Mouse (Mus musculus) intestine, embryonic 16.5 days (tissue): ENCODE results near the gene 1110051M20Rik. TPM values are rescaled to one million over a fixed set of nuclear protein-coding genes. Genes with fewer than 3 reads are reported as not detected.
A peak's percentile ranks its signal among the peaks of the same experiment; 100 is the strongest.
"Not testable (repeated sequence)": the region's sequence is repeated elsewhere in the genome, so short reads cannot be mapped to it uniquely, and the experiment has no call there.

Source experiments
- ATAC-seq: fragments of 200-750 bp; cut with Nextera tagmentation; 2 replicates; pipeline ENCODE4 v1.8.0; 2017; ENCODE audit warnings: moderate TSS enrichment, moderate library complexity
- H3K27ac ChIP-seq: fragments of 300-500 bp; sonication (generic); 2 replicates; pipeline ENCODE4 v1.5.1; 2014; ENCODE audit warnings: mild to moderate bottlenecking, low read length
- H3K27me3 ChIP-seq: fragments of 300-500 bp; sonication (generic); replicated peaks from 2 replicates; pipeline ENCODE4 v1.6.1; 2014; ENCODE audit warnings: low read length, control low read depth, mixed read lengths; ENCODE audit not compliant: control insufficient read depth, insufficient read depth
- H3K36me3 ChIP-seq: fragments of 300-500 bp; sonication (generic); 2 replicates; pipeline ENCODE4 v1.6.1; 2014; ENCODE audit warnings: low read length, control low read depth; ENCODE audit not compliant: control insufficient read depth, insufficient read depth
- H3K4me1 ChIP-seq: fragments of 300-500 bp; sonication (generic); 2 replicates; pipeline ENCODE4 v1.6.1; 2014; ENCODE audit warnings: low read length, control low read depth, mixed read lengths; ENCODE audit not compliant: control insufficient read depth, insufficient read depth
- H3K4me2 ChIP-seq: fragments of 300-500 bp; sonication (generic); 2 replicates; pipeline ENCODE4 v1.6.1; 2014; ENCODE audit warnings: low read depth, low read length, control low read depth
- H3K4me3 ChIP-seq: fragments of 300-500 bp; sonication (generic); 2 replicates; pipeline ENCODE4 v1.5.1; 2014; ENCODE audit warnings: mild to moderate bottlenecking, low read length
- H3K9ac ChIP-seq: fragments of 300-500 bp; sonication (generic); 2 replicates; pipeline ENCODE4 v1.6.1; 2014; ENCODE audit warnings: low read depth, low read length
- H3K9me3 ChIP-seq: fragments of 300-500 bp; sonication (generic); 2 replicates; pipeline ENCODE4 v1.6.1; 2016; ENCODE audit warnings: low read length, control low read depth; ENCODE audit not compliant: control insufficient read depth
- WGBS: fragments of 180-500 bp; shearing (Covaris S2); extraction: QIAGEN DNeasy Blood & Tissue Kit; methylation state at CpG from one replicate; pipeline ENCODE4 v1.1.7; 2014; 5-methylcytosine and 5-hydroxymethylcytosine counted together
- polyA plus RNA-seq: library from polyadenylated mRNA; unstranded; fragments of >200 nt; fragmentation: Nextera tagmentation; extraction: Ambion mirVana; gene quantifications from 2 replicates; pipeline ENCODE4 v1.2.1, GENCODE M21; 2015

The 1110051M20Rik gene
- polyA plus RNA-seq, 1 experiment from 2014 or later: 36.0 TPM

GRCm38 (mm10) chr2:91248366-91248765 lies 196.1 kb downstream of the 1110051M20Rik start:
- no peaks in the 10 kb centered on the region for H3K9me3 ChIP-seq
- H3K4me1 ChIP-seq: no peaks in the 10 kb centered on the region
- WGBS: 87% methylated on average over 4 of the region's 4 CpGs
- no peak overlapping the region for H3K27ac ChIP-seq
- no peaks in the 10 kb centered on the region for H3K36me3 ChIP-seq
- no peak overlapping the region for H3K4me2 ChIP-seq
- no peak overlapping the region for H3K9ac ChIP-seq
- no peak overlapping the region for H3K4me3 ChIP-seq
- no peaks in the 10 kb centered on the region for H3K27me3 ChIP-seq
- no peak for ATAC-seq

DNA sequence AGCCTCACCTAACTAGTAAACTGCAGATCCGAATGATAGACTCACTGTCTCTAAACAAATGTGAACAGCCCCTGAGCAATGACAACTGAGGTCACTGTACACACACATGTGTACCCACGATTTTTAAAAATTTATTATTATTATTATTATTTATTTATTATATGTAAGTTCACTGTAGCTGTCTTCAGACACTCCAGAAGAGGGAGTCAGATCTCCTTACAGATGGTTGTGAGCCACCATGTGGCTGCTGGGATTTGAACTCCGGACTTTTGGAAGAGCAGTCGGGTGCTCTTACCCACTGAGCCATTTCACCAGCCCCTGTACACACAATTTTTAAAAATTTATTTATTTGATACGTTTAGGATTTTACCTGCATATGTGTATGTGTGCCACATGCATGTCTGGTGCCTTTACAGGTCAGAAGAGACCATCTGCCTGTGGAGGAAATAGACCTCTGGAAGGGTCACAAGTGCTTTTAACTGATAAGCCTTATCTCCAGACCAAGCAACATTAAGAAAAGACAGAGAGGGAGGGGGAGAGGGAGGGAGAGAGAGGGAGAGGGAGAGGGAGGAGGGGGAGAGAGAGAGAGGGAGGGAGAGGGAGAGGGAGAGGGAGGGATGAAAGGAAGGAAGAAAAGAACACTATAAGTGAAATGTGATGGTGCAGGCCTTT lies 199.8 kb downstream of the 1110051M20Rik start:
- 75% methylated on average over 5 of the region's 5 CpGs for WGBS
- Histone ChIP-seq H3K27ac (no peak overlapping the region), H3K9ac (no peak overlapping the region), H3K4me2 (no peak overlapping the region), H3K27me3 (no peaks in the 10 kb centered on the region), H3K4me3 (no peak overlapping the region), H3K4me1 (no peaks in the 10 kb centered on the region), H3K36me3 (no peaks in the 10 kb centered on the region), H3K9me3 (no peaks in the 10 kb centered on the region)
- ATAC-seq: no peak

- no peak overlapping the region for H3K4me3 ChIP-seq
- no peaks in the 10 kb centered on the region for H3K9me3 ChIP-seq
- no peak overlapping the region for H3K9ac ChIP-seq
- H3K4me2 ChIP-seq: no peak overlapping the region
- no peak overlapping the region for H3K27ac ChIP-seq
- H3K27me3 ChIP-seq: no peaks in the 10 kb centered on the region
- ATAC-seq: no peak
- 69% methylated on average over 3 of the region's 3 CpGs for WGBS
- no peaks in the 10 kb centered on the region for H3K4me1 ChIP-seq
- H3K36me3 ChIP-seq: no peaks in the 10 kb centered on the region
Observed at GRCm38 (mm10) chr2:91243416-91243815, 201.1 kb downstream of the 1110051M20Rik start.

GRCm38 (mm10) chr2:91242547-91242946 lies 202.0 kb downstream of the 1110051M20Rik start:
- no peaks in the 10 kb centered on the region for H3K27me3 ChIP-seq
- no peak overlapping the region for H3K27ac ChIP-seq
- peak; percentile 57; the same call in 1 of the 2 replicates for ATAC-seq
- no peak overlapping the region for H3K4me2 ChIP-seq
- H3K9ac ChIP-seq: no peak overlapping the region
- no peaks in the 10 kb centered on the region for H3K4me1 ChIP-seq
- no peak overlapping the region for H3K4me3 ChIP-seq
- WGBS: 65% methylated on average over 5 of the region's 5 CpGs
- no peaks in the 10 kb centered on the region for H3K9me3 ChIP-seq
- H3K36me3 ChIP-seq: no peaks in the 10 kb centered on the region

DNA sequence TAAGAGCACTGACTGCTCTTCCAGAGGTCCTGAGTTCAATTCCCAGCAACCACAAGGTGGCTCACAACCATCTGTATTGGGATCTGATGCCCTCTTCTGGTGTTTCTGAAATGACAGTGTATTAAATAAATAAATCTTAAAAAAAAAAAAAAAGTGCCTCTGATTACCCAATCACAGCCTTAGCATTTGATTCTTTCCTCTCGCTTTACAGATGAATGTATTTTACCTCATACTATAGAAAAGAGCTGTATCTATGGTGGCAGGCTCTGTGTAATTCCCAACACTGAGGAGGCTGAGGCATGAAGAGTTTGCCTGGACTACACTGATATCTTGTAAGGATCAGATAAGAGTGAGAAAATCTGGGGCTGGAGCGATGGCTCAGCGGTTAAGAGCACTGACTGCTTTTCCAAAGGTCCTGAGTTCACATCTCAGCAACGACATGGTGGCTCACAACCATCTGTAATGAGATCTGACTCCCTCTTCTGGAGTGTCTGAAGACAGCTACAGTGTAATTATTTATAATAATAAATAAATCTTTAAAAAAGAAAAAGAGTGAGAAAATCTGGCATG lies 206.9 kb downstream of the 1110051M20Rik start:
- Histone ChIP-seq H3K4me3 (peak overlapping the region; percentile 71), H3K4me2 (peak overlapping the region; percentile 56), H3K27ac (peak overlapping the region; percentile 97), H3K9ac (peak overlapping the region; percentile 69; the same call in 1 of the 2 replicates)
- H3K9me3 ChIP-seq, H3K27me3 ChIP-seq, H3K4me1 ChIP-seq, H3K36me3 ChIP-seq: not testable (repeated sequence)
- WGBS: 21% methylated on average over 4 of the region's 4 CpGs
- peak; percentile 61 for ATAC-seq

DNA sequence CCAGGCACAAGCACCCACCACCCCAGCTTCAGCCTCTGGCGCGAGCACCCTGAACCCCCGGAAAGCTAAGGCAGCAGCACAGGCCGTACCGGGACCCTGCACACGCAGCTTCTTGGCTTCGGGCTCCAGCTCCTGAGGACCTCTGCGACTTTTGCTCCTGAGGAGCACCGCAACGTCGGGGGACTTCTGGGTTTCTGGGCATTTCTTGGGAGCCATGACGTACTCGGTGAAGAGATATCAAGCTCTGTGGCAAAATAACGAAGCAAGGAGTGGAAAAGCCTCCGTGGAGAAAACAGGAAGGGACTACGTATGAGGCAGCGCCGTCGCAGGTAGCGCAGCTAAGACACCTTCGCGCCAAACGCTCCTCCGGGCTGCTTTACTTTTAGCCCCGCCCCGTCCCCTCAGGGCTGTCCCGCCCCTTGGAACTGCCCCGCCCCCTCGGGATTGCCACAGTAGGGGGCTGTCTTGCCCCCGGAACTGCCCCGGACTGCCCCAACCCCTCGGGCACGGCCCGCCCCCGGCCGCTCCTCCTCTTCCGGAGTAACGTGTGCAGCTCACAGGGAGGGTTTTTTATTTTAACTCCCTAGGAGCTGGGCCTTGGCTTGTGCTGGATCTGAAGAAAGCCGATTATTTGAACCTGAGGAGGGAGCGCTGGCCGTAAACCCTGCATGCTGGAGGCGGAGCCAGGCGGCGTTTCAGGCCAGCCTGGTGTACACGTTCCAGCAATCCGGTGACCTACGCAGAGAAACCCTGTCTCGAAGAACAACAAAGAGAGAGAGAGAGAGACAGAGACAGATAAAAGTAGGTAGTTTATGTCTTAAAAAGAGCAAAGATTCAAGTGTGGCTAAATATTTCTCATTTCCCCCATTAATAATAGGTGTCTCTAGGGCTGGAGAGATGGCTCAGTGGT lies 207.6 kb downstream of the 1110051M20Rik start, which contains the start of gene Ddb2:
Gene Ddb2, minus strand, starts transcription at position 382 of the 910 bp plus-strand sequence.
- Histone ChIP-seq H3K27me3 (no peaks in the 10 kb centered on the region), H3K4me2 (peak within 1 kb of the TSS; percentile 95), H3K27ac (peak within 1 kb of the TSS; percentile 97), H3K9me3 (no peaks in the 10 kb centered on the region), H3K9ac (peak within 1 kb of the TSS; percentile 85), H3K4me1 (no peaks in the 10 kb centered on the region), H3K4me3 (peak within 1 kb of the TSS; percentile 71), H3K36me3 (no peaks in the 10 kb centered on the region)
- WGBS: under 1% methylated on average over 47 of the region's 48 CpGs
- peak; percentile 99 for ATAC-seq

- 87% methylated on average over 2 of the region's 2 CpGs for WGBS
- ATAC-seq: no peak
- Histone ChIP-seq H3K9me3 (no peaks in the 10 kb centered on the region), H3K4me2 (no peak overlapping the region), H3K27ac (no peak overlapping the region), H3K4me1 (no peaks in the 10 kb centered on the region), H3K4me3 (no peak overlapping the region), H3K36me3 (no peaks in the 10 kb centered on the region), H3K9ac (no peak overlapping the region), H3K27me3 (no peaks in the 10 kb centered on the region)
Observed at GRCm38 (mm10) chr2:91229735-91230134, 214.8 kb downstream of the 1110051M20Rik start.
